Mouse (Mus musculus) erythroblast, adult 5-6 weeks (primary cell): Measurements from ENCODE around the gene Mphosph10. TPM values are rescaled to one million over a fixed set of nuclear protein-coding genes. Genes with fewer than 3 reads are reported as not detected.

Source experiments
- ATAC-seq: replicated peaks from 2 replicates; pipeline ENCODE4 v1.8.0; 2016; ENCODE audit warnings: moderate number of reproducible peaks, mild to moderate bottlenecking, moderate TSS enrichment, inconsistent platforms; ENCODE audit not compliant: poor library complexity, low FRiP score, severe bottlenecking
- total RNA-seq, 2 experiments: library from RNA; stranded (forward) in 1 of 2; stranded (reverse) in 1 of 2; fragments of 150-400 nt in 1 of 2; fragments of 200-764, 138-1000 nt in 1 of 2; gene quantifications; 2 replicates each; pipeline versions ENCODE4 v1.2.3 to v1.2.4; 2015 to 2017; ENCODE audit warnings: low replicate concordance in 2 of 2

Gene Mphosph10
- total RNA-seq, 2 experiments from 2014 or later, result 22.1 to 24.9 TPM

DNA sequence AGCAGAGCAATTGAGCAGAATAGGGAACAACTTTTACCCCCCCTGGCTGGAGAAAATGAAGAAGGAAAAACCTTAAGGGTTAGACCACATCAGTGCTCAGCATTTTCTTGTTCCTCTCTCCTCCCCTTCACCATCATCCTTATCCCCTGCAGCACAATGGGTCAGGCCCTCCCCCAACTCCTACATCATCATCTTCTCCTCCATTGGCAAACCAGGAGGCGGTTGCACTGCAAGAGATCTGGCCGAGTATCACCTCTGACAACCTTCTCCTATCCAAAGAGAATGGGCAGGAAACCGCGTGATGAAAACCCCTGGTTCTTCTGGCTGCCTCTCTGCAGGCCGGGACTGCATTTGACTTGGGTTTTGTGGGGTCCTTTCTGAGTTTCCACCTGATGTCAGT lies 35.4 kb downstream of the Mphosph10 start:
- ATAC-seq, result no peak

- no peak for ATAC-seq
Measured at GRCm38 (mm10) chr7:64354206-64354605, 37.9 kb downstream of the Mphosph10 start.

DNA sequence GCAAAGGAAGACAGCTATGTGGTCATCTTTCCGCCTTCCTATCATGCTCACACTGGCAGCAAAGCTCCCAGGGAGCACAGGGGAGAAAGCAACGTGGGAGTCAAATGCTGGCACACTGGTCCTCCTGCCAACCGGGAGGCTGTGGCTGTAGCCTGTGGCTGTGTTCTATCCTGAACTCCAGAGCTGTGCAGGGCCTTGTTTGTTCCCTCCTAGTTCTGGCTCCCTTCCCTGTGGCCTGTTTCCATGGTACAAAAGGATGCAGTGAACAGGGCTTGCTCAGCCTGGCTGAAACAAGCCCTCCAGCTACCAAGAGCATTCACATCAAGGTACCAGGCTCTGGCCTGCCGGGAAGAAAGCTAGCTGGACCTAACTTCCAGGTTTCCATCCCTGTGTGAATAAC lies 41.0 kb downstream of the Mphosph10 start:
- no peak for ATAC-seq

- ATAC-seq, result no peak
Measured at GRCm38 (mm10) chr7:64349147-64349861, 42.8 kb downstream of the Mphosph10 start.

- no peak for ATAC-seq
Measured at GRCm38 (mm10) chr7:64347813-64348212, 44.3 kb downstream of the Mphosph10 start.

- no peak for ATAC-seq
Measured at GRCm38 (mm10) chr7:64332686-64333085, 59.4 kb downstream of the Mphosph10 start.

DNA sequence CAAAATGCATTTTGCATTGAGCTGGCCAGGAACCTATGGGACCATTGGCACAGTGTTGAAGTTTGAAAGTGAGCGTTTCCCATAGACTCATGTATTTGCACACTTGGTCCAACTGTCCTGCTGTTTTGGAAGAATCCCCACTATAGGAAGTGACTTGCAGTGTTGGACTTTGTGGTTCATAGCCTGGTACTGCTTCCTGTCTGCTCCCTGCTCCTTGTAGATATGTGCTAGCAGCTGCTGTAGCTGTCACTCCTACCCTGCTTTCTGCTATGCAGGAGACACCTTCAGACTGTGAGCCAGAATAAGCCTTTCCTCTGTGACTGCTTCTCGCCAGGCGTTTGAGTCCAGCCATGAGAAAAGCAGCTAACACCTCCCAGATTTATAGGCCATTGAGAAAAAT lies 60.8 kb downstream of the Mphosph10 start:
- ATAC-seq, result no peak

- no peak for ATAC-seq
Measured at GRCm38 (mm10) chr7:64327486-64327885, 64.6 kb downstream of the Mphosph10 start.

GRCm38 (mm10) chr7:64326892-64327291 lies 65.2 kb downstream of the Mphosph10 start:
- peak; percentile 94 for ATAC-seq

Other genes with a start within 250 kb of the Mphosph10 start
- not detected in 2 replicates for gene Trpm1, start 238.4 kb downstream of the Mphosph10 start, total RNA-seq (2015; ENCODE audit: low replicate concordance)
- gene Trpm1, start 238.4 kb downstream of the Mphosph10 start, total RNA-seq (2017; ENCODE audit: low replicate concordance), result not detected in 2 replicates
- gene Mtmr10, start 104.6 kb downstream of the Mphosph10 start, total RNA-seq (2015; ENCODE audit: low replicate concordance), result 1.3 TPM in 1 of 2 replicates, not detected in the other
- gene Mtmr10, start 104.6 kb downstream of the Mphosph10 start, total RNA-seq (2017; ENCODE audit: low replicate concordance), result 2.2 and 2.6 TPM in 2 replicates
- gene Fan1, start 18.2 kb downstream of the Mphosph10 start, total RNA-seq (2015; ENCODE audit: low replicate concordance), result 0.42 and 2.3 TPM in 2 replicates
- 1.3 and 3.2 TPM in 2 replicates for gene Fan1, start 18.2 kb downstream of the Mphosph10 start, total RNA-seq (2017; ENCODE audit: low replicate concordance)
- 18.4 and 49.0 TPM in 2 replicates for gene Mcee, start 339 bp upstream of the Mphosph10 start, total RNA-seq (2015; ENCODE audit: low replicate concordance)
- gene Mcee, start 339 bp upstream of the Mphosph10 start, total RNA-seq (2017; ENCODE audit: low replicate concordance), result 32.8 and 38.4 TPM in 2 replicates
- not detected in 2 replicates for gene Apba2, start 109.4 kb upstream of the Mphosph10 start, total RNA-seq (2015; ENCODE audit: low replicate concordance)
- not detected in 2 replicates for gene Apba2, start 109.4 kb upstream of the Mphosph10 start, total RNA-seq (2017; ENCODE audit: low replicate concordance)